Mouse (Mus musculus) midbrain, embryonic 12.5 days (tissue): ENCODE results near the gene Chpf. TPM values are rescaled to one million over a fixed set of nuclear protein-coding genes. Genes with fewer than 3 reads are reported as not detected.

Source experiments
- ATAC-seq: fragments of 200-750 bp; cut with Nextera tagmentation; 2 replicates; pipeline ENCODE4 v1.8.0; 2017; ENCODE audit warnings: low read depth, moderate TSS enrichment, moderate library complexity; ENCODE audit not compliant: low FRiP score
- H3K27ac ChIP-seq: fragments of 300-500 bp; sonication (generic); replicated peaks from 2 replicates; pipeline ENCODE4 v1.5.1; 2016; ENCODE audit warnings: mild to moderate bottlenecking
- H3K27me3 ChIP-seq: fragments of 300-500 bp; sonication (generic); 2 replicates; pipeline ENCODE4 v1.6.1; 2016; ENCODE audit warnings: mild to moderate bottlenecking
- H3K36me3 ChIP-seq: fragments of 300-500 bp; sonication (generic); 2 replicates; pipeline ENCODE4 v1.6.1; 2016
- H3K4me1 ChIP-seq: fragments of 300-500 bp; sonication (generic); 2 replicates; pipeline ENCODE4 v1.6.1; 2016
- H3K4me2 ChIP-seq: fragments of 300-500 bp; sonication (generic); replicated peaks from 2 replicates; pipeline ENCODE4 v1.6.1; 2016; ENCODE audit warnings: mild to moderate bottlenecking, moderate library complexity
- H3K4me3 ChIP-seq: fragments of 300-500 bp; sonication (generic); 2 replicates; pipeline ENCODE4 v1.5.1; 2016; ENCODE audit warnings: mild to moderate bottlenecking
- H3K9ac ChIP-seq: fragments of 300-500 bp; sonication (generic); replicated peaks from 2 replicates; pipeline ENCODE4 v1.6.1; 2016; ENCODE audit warnings: mild to moderate bottlenecking, moderate library complexity
- H3K9me3 ChIP-seq: fragments of 300-500 bp; sonication (generic); 2 replicates; pipeline ENCODE4 v1.6.1; 2016; ENCODE audit warnings: mild to moderate bottlenecking
- WGBS: fragments of 180-500 bp; shearing (Covaris S2); methylation state at CpG from one replicate; pipeline ENCODE4 v1.1.7; 2016; 5-methylcytosine and 5-hydroxymethylcytosine counted together
- polyA plus RNA-seq: library from polyadenylated mRNA; unstranded; fragments of >200 nt; fragmentation: Nextera tagmentation; extraction: Ambion mirVana; gene quantifications from 2 replicates; pipeline ENCODE4 v1.2.1, GENCODE M21; 2016

The Chpf gene
- polyA plus RNA-seq, 1 experiment from 2014 or later, result 36.3 TPM

GRCm38 (mm10) chr1:75455948-75456347, 23.2 kb downstream of the Chpf start:
- 18% methylated on average over 5 of the region's 5 CpGs for WGBS
- Histone ChIP-seq H3K4me2 (peak overlapping the region; percentile 57), H3K27ac (peak overlapping the region; percentile 76), H3K36me3 (no peaks in the 10 kb centered on the region), H3K9me3 (no peaks in the 10 kb centered on the region), H3K27me3 (peaks cover 59% of the 10 kb centered on the region), H3K9ac (0 out of 2 replicates have a peak overlapping the region, but pooled peaks have one; percentile 31), H3K4me3 (peak overlapping the region; percentile 9; the same call in 1 of the 2 replicates), H3K4me1 (peaks cover 67% of the 10 kb centered on the region)
- ATAC-seq, result peak; percentile 29; the same call in 1 of the 2 replicates

GRCm38 (mm10) chr1:75455433-75455832, 23.7 kb downstream of the Chpf start:
- no peak for ATAC-seq
- 72% methylated on average over 3 of the region's 3 CpGs for WGBS
- Histone ChIP-seq H3K36me3 (no peaks in the 10 kb centered on the region), H3K27me3 (peaks cover 63% of the 10 kb centered on the region), H3K4me3 (peak overlapping the region; percentile 9; the same call in 1 of the 2 replicates), H3K9ac (0 out of 2 replicates have a peak overlapping the region, but pooled peaks have one; percentile 31), H3K4me1 (peaks cover 72% of the 10 kb centered on the region), H3K27ac (peak overlapping the region; percentile 76), H3K4me2 (peak overlapping the region; percentile 57), H3K9me3 (no peaks in the 10 kb centered on the region)

GRCm38 (mm10) chr1:75451900-75452299, 27.2 kb downstream of the Chpf start:
- no peaks in the 10 kb centered on the region for H3K36me3 ChIP-seq
- H3K27me3 ChIP-seq, result peaks cover 76% of the 10 kb centered on the region
- peak overlapping the region; percentile 58 for H3K4me2 ChIP-seq
- peak overlapping the region; percentile 92 for H3K27ac ChIP-seq
- no peak for ATAC-seq
- WGBS, result 80% methylated on average over 5 of the region's 5 CpGs
- H3K9me3 ChIP-seq, result no peaks in the 10 kb centered on the region
- peak overlapping the region; percentile 65 for H3K9ac ChIP-seq
- peak overlapping the region; percentile 44 for H3K4me3 ChIP-seq
- H3K4me1 ChIP-seq, result peaks cover 82% of the 10 kb centered on the region

GRCm38 (mm10) chr1:75450314-75451005, 28.6 kb downstream of the Chpf start, which contains the start of gene Asic4:
Gene Asic4, plus strand, starts transcription at chr1:75450436.
- Histone ChIP-seq H3K9me3 (no peaks in the 10 kb centered on the region), H3K4me2 (peak within 1 kb of the TSS; percentile 58), H3K36me3 (no peaks in the 10 kb centered on the region), H3K9ac (peak within 1 kb of the TSS; percentile 65), H3K27me3 (peaks cover 73% of the 10 kb centered on the region), H3K4me3 (peak within 1 kb of the TSS; percentile 44), H3K4me1 (peaks cover 82% of the 10 kb centered on the region), H3K27ac (peak within 1 kb of the TSS; percentile 92)
- 0 out of 2 replicates have a peak, but pooled peaks have one; percentile 10 for ATAC-seq
- WGBS, result 2% methylated on average over 35 of the region's 35 CpGs

- ATAC-seq, result no peak
- H3K27me3 ChIP-seq, result peaks cover 75% of the 10 kb centered on the region
These were observed 29.6 kb downstream of the Chpf start for GRCm38 (mm10) chr1:75449377-75450135.

GRCm38 (mm10) chr1:75448937-75449336, 30.2 kb downstream of the Chpf start:
- Histone ChIP-seq H3K4me3 (peak overlapping the region; percentile 44; the same call in 1 of the 2 replicates), H3K4me2 (peak overlapping the region; percentile 58), H3K27ac (peak overlapping the region; percentile 92), H3K4me1 (peaks cover 85% of the 10 kb centered on the region), H3K27me3 (peaks cover 72% of the 10 kb centered on the region), H3K36me3 (no peaks in the 10 kb centered on the region), H3K9ac (peak overlapping the region; percentile 65), H3K9me3 (no peaks in the 10 kb centered on the region)
- under 1% methylated on average over 13 of the region's 14 CpGs for WGBS
- ATAC-seq, result no peak

More at GRCm38 (mm10) chr1:75449377-75450135, 29.6 kb downstream of the Chpf start:
- no peaks in the 10 kb centered on the region for H3K36me3 ChIP-seq
- H3K27ac ChIP-seq, result peak overlapping the region; percentile 92
- H3K4me2 ChIP-seq, result peak overlapping the region; percentile 58
- no peaks in the 10 kb centered on the region for H3K9me3 ChIP-seq
- 1% methylated on average over 8 of the region's 8 CpGs for WGBS
- peak overlapping the region; percentile 44 for H3K4me3 ChIP-seq
- H3K9ac ChIP-seq, result peak overlapping the region; percentile 65
- peaks cover 84% of the 10 kb centered on the region for H3K4me1 ChIP-seq

- under 1% methylated on average over 7 of the region's 7 CpGs for WGBS
- Histone ChIP-seq H3K9me3 (no peaks in the 10 kb centered on the region), H3K36me3 (no peaks in the 10 kb centered on the region), H3K4me1 (peaks cover 94% of the 10 kb centered on the region), H3K27me3 (peaks cover 65% of the 10 kb centered on the region), H3K27ac (peak overlapping the region; percentile 92), H3K9ac (no peak overlapping the region), H3K4me2 (peak overlapping the region; percentile 58), H3K4me3 (peak overlapping the region; percentile 17; the same call in 1 of the 2 replicates)
- no peak for ATAC-seq
These were observed 31.1 kb downstream of the Chpf start for GRCm38 (mm10) chr1:75448052-75448431.

GRCm38 (mm10) chr1:75447265-75448051, 31.6 kb downstream of the Chpf start:
- H3K9me3 ChIP-seq, result no peaks in the 10 kb centered on the region
- H3K4me2 ChIP-seq, result peak overlapping the region; percentile 58
- peak overlapping the region; percentile 43 for H3K9ac ChIP-seq
- peak overlapping the region; percentile 17; the same call in 1 of the 2 replicates for H3K4me3 ChIP-seq
- 4% methylated on average over 10 of the region's 10 CpGs for WGBS
- H3K27me3 ChIP-seq, result peaks cover 63% of the 10 kb centered on the region
- H3K4me1 ChIP-seq, result peaks cover 95% of the 10 kb centered on the region
- peak; percentile 13; the same call in 1 of the 2 replicates for ATAC-seq
- H3K36me3 ChIP-seq, result no peaks in the 10 kb centered on the region
- H3K27ac ChIP-seq, result peak overlapping the region; percentile 92

- no peaks in the 10 kb centered on the region for H3K9me3 ChIP-seq
- 0 out of 2 replicates have a peak, but pooled peaks have one; percentile 9 for ATAC-seq
- peak overlapping the region; percentile 58 for H3K4me2 ChIP-seq
- no peaks in the 10 kb centered on the region for H3K36me3 ChIP-seq
- H3K4me3 ChIP-seq, result no peak overlapping the region
- H3K9ac ChIP-seq, result peak overlapping the region; percentile 43
- 2% methylated on average over 20 of the region's 20 CpGs for WGBS
- peaks cover 98% of the 10 kb centered on the region for H3K4me1 ChIP-seq
- peaks cover 62% of the 10 kb centered on the region for H3K27me3 ChIP-seq
- H3K27ac ChIP-seq, result peak overlapping the region; percentile 92
These were observed 32.5 kb downstream of the Chpf start for GRCm38 (mm10) chr1:75446656-75447055.

GRCm38 (mm10) chr1:75445751-75446611, 33.1 kb downstream of the Chpf start:
- Histone ChIP-seq H3K36me3 (no peaks in the 10 kb centered on the region), H3K9ac (peak overlapping the region; percentile 43; the same call in 1 of the 2 replicates), H3K4me1 (peaks cover 91% of the 10 kb centered on the region), H3K27me3 (peaks cover 56% of the 10 kb centered on the region), H3K4me3 (peak overlapping the region; percentile 22), H3K27ac (peak overlapping the region; percentile 92), H3K9me3 (no peaks in the 10 kb centered on the region), H3K4me2 (peak overlapping the region; percentile 58)
- WGBS, result 2% methylated on average over 22 of the region's 22 CpGs
- ATAC-seq, result peak; percentile 28
